Mouse (Mus musculus): ENCODE data around the gene Sav1. TPM values are rescaled to one million over a fixed set of nuclear protein-coding genes. Genes with fewer than 3 reads are reported as not detected.

The Sav1 gene
- polyA plus RNA-seq (2015; fragmentation: Nextera tagmentation; extraction: Ambion mirVana): 7.1 and 9.2 TPM in 2 replicates

GRCm38 (mm10) chr12:69986786-69987497 lies at the start of gene Sav1:
Gene Sav1 (minus strand): TSS chr12:69987002.
- Histone ChIP-seq H3K36me3 (peaks cover 25% of the 10 kb centered on the region), H3K4me3 (replicated peaks) (peak within 1 kb of the TSS; percentile 85)
- WGBS: under 1% methylated on average over 101 of the region's 102 CpGs

GRCm38 (mm10) chr12:70026233-70026632 lies 39.4 kb upstream of the Sav1 start:
- ATAC-seq (replicated peaks; ENCODE audit: low FRiP score): no peak
- no peak overlapping the region for H3K4me2 ChIP-seq
- no peak overlapping the region for H3K9ac ChIP-seq
- no peak overlapping the region for H3K4me3 ChIP-seq (replicated peaks)
- H3K27me3 ChIP-seq: no peaks in the 10 kb centered on the region
- no peak overlapping the region for H3K27ac ChIP-seq
- no peaks in the 10 kb centered on the region for H3K9me3 ChIP-seq (replicated peaks)
- 0 out of 2 replicates have a peak, but pooled peaks cover 4% of the 10 kb centered on the region for H3K4me1 ChIP-seq
- H3K36me3 ChIP-seq: peaks cover 75% of the 10 kb centered on the region

More at GRCm38 (mm10) chr12:69986786-69987497, at the start of gene Sav1:
- Histone ChIP-seq H3K27ac (peak within 1 kb of the TSS; percentile 90), H3K4me2 (peak within 1 kb of the TSS; percentile 78), H3K27me3 (no peaks in the 10 kb centered on the region), H3K4me1 (peaks cover 13% of the 10 kb centered on the region), H3K9ac (peak within 1 kb of the TSS; percentile 91), H3K9me3 (replicated peaks) (no peaks in the 10 kb centered on the region)
- peak; percentile 97 for ATAC-seq (replicated peaks; ENCODE audit: low FRiP score)

GRCm38 (mm10) chr12:70025431-70025830 lies 38.6 kb upstream of the Sav1 start:
- no peak overlapping the region for H3K4me2 ChIP-seq
- peaks cover 76% of the 10 kb centered on the region for H3K36me3 ChIP-seq
- H3K4me3 ChIP-seq (replicated peaks): no peak overlapping the region
- 0 out of 2 replicates have a peak, but pooled peaks cover 4% of the 10 kb centered on the region for H3K4me1 ChIP-seq
- WGBS: 86% methylated on average over 6 of the region's 6 CpGs
- no peak for ATAC-seq (replicated peaks; ENCODE audit: low FRiP score)
- no peak overlapping the region for H3K27ac ChIP-seq
- H3K27me3 ChIP-seq: no peaks in the 10 kb centered on the region
- H3K9ac ChIP-seq: no peak overlapping the region
- H3K9me3 ChIP-seq (replicated peaks): no peaks in the 10 kb centered on the region

GRCm38 (mm10) chr12:70023580-70023979 lies 36.8 kb upstream of the Sav1 start:
- Histone ChIP-seq H3K36me3 (peaks cover 78% of the 10 kb centered on the region), H3K9me3 (replicated peaks) (no peaks in the 10 kb centered on the region), H3K27ac (no peak overlapping the region), H3K4me2 (no peak overlapping the region), H3K9ac (no peak overlapping the region), H3K4me3 (replicated peaks) (no peak overlapping the region), H3K4me1 (no peaks in the 10 kb centered on the region), H3K27me3 (no peaks in the 10 kb centered on the region)
- no peak for ATAC-seq (replicated peaks; ENCODE audit: low FRiP score)
- 80% methylated on average over 4 of the region's 4 CpGs for WGBS

- H3K4me1 ChIP-seq: no peaks in the 10 kb centered on the region
- peaks cover 68% of the 10 kb centered on the region for H3K36me3 ChIP-seq
- WGBS: 76% methylated on average over 4 of the region's 4 CpGs
- H3K4me2 ChIP-seq: no peak overlapping the region
- no peaks in the 10 kb centered on the region for H3K9me3 ChIP-seq (replicated peaks)
- no peak overlapping the region for H3K4me3 ChIP-seq (replicated peaks)
- H3K27me3 ChIP-seq: no peaks in the 10 kb centered on the region
- no peak overlapping the region for H3K27ac ChIP-seq
- ATAC-seq (replicated peaks; ENCODE audit: low FRiP score): no peak
- no peak overlapping the region for H3K9ac ChIP-seq
Observed at GRCm38 (mm10) chr12:70018153-70018552, 31.4 kb upstream of the Sav1 start.

GRCm38 (mm10) chr12:70015936-70016335 lies 29.1 kb upstream of the Sav1 start:
- Histone ChIP-seq H3K36me3 (peaks cover 62% of the 10 kb centered on the region), H3K9ac (no peak overlapping the region), H3K27ac (no peak overlapping the region), H3K4me3 (replicated peaks) (no peak overlapping the region), H3K4me2 (no peak overlapping the region), H3K4me1 (no peaks in the 10 kb centered on the region), H3K9me3 (replicated peaks) (no peaks in the 10 kb centered on the region), H3K27me3 (no peaks in the 10 kb centered on the region)
- ATAC-seq (replicated peaks; ENCODE audit: low FRiP score): no peak
- 80% methylated on average over 4 of the region's 4 CpGs for WGBS

- H3K9ac ChIP-seq: no peak overlapping the region
- WGBS: 68% methylated on average over 5 of the region's 5 CpGs
- H3K36me3 ChIP-seq: peaks cover 33% of the 10 kb centered on the region
- no peaks in the 10 kb centered on the region for H3K27me3 ChIP-seq
- ATAC-seq (replicated peaks; ENCODE audit: low FRiP score): no peak
- H3K4me3 ChIP-seq (replicated peaks): no peak overlapping the region
- no peaks in the 10 kb centered on the region for H3K9me3 ChIP-seq (replicated peaks)
- no peak overlapping the region for H3K4me2 ChIP-seq
- no peaks in the 10 kb centered on the region for H3K4me1 ChIP-seq
- no peak overlapping the region for H3K27ac ChIP-seq
Observed at GRCm38 (mm10) chr12:70011681-70012080, 24.9 kb upstream of the Sav1 start.

- H3K9ac ChIP-seq: no peak overlapping the region
- no peak overlapping the region for H3K4me3 ChIP-seq (replicated peaks)
- H3K4me1 ChIP-seq: no peaks in the 10 kb centered on the region
- no peak for ATAC-seq (replicated peaks; ENCODE audit: low FRiP score)
- WGBS: 97% methylated on average over 4 of the region's 4 CpGs
- peaks cover 26% of the 10 kb centered on the region for H3K36me3 ChIP-seq
- no peaks in the 10 kb centered on the region for H3K9me3 ChIP-seq (replicated peaks)
- H3K4me2 ChIP-seq: no peak overlapping the region
- H3K27ac ChIP-seq: no peak overlapping the region
- no peaks in the 10 kb centered on the region for H3K27me3 ChIP-seq
Observed at GRCm38 (mm10) chr12:70010356-70010755, 23.6 kb upstream of the Sav1 start.

GRCm38 (mm10) chr12:70005103-70005502 lies 18.3 kb upstream of the Sav1 start:
- ATAC-seq (replicated peaks; ENCODE audit: low FRiP score): no peak
- Histone ChIP-seq H3K9me3 (replicated peaks) (no peaks in the 10 kb centered on the region), H3K9ac (no peak overlapping the region), H3K36me3 (no peaks in the 10 kb centered on the region), H3K27me3 (no peaks in the 10 kb centered on the region), H3K4me1 (no peaks in the 10 kb centered on the region), H3K4me3 (replicated peaks) (no peak overlapping the region), H3K4me2 (no peak overlapping the region), H3K27ac (no peak overlapping the region)
- 74% methylated on average over 4 of the region's 4 CpGs for WGBS

- no peak for ATAC-seq (replicated peaks; ENCODE audit: low FRiP score)
- Histone ChIP-seq H3K36me3 (no peaks in the 10 kb centered on the region), H3K27ac (no peak overlapping the region), H3K4me2 (no peak overlapping the region), H3K9ac (no peak overlapping the region), H3K9me3 (replicated peaks) (no peaks in the 10 kb centered on the region), H3K4me3 (replicated peaks) (no peak overlapping the region), H3K27me3 (no peaks in the 10 kb centered on the region), H3K4me1 (peaks cover 3% of the 10 kb centered on the region; the same call in 1 of the 2 replicates)
- WGBS: 66% methylated on average over 13 of the region's 13 CpGs
Observed at GRCm38 (mm10) chr12:69998186-69998983, 11.6 kb upstream of the Sav1 start.

- H3K4me2 ChIP-seq: no peak overlapping the region
- H3K36me3 ChIP-seq: no peaks in the 10 kb centered on the region
- H3K4me1 ChIP-seq: peaks cover 3% of the 10 kb centered on the region; the same call in 1 of the 2 replicates
- no peaks in the 10 kb centered on the region for H3K9me3 ChIP-seq (replicated peaks)
- WGBS: 80% methylated on average over 3 of the region's 3 CpGs
- no peak for ATAC-seq (replicated peaks; ENCODE audit: low FRiP score)
- H3K9ac ChIP-seq: no peak overlapping the region
- H3K27me3 ChIP-seq: no peaks in the 10 kb centered on the region
- no peak overlapping the region for H3K4me3 ChIP-seq (replicated peaks)
- no peak overlapping the region for H3K27ac ChIP-seq
Observed at GRCm38 (mm10) chr12:69995382-69995781, 8.6 kb upstream of the Sav1 start.

GRCm38 (mm10) chr12:69986241-69986762 lies 500 bp downstream of the Sav1 start:
- Histone ChIP-seq H3K9me3 (replicated peaks) (no peaks in the 10 kb centered on the region), H3K9ac (peak overlapping the region; percentile 91), H3K4me3 (replicated peaks) (peak overlapping the region; percentile 85), H3K4me2 (peak overlapping the region; percentile 78), H3K27me3 (no peaks in the 10 kb centered on the region), H3K4me1 (peaks cover 13% of the 10 kb centered on the region), H3K27ac (peak overlapping the region; percentile 90), H3K36me3 (peaks cover 31% of the 10 kb centered on the region)
- under 1% methylated on average over 35 of the region's 36 CpGs for WGBS
- peak; percentile 72 for ATAC-seq (replicated peaks; ENCODE audit: low FRiP score)

Measured in kidney, embryonic 15.5 days (tissue).